Comparison of ENCODE assay signal across 16 mouse cellular contexts in genomic region chr1:76075213-76075612, GRCm38 (mm10).
DNase-seq lines count a peak whose midpoint lies in the region; ATAC-seq and TF ChIP-seq lines count a peak whose summit lies in the region.
"Had no signal": no experiment of that assay in that cellular context is flagged by ENCODE, and none has a peak within 500 bp of the region (broad histone marks: within the 10 kb centered on the region; RNA-seq: fewer than 3 reads in every experiment).

No protein-coding gene starts in this region.

- WGBS in midbrain, embryonic 14.5 days: 56% methylated on average over 3 of the region's 3 CpGs
- WGBS in midbrain, postnatal 0 days: 50% methylated on average over 3 of the region's 3 CpGs
- 58% methylated on average over 3 of the region's 3 CpGs for WGBS in hindbrain, postnatal 0 days

- no peak overlapping the region for H3K4me3 ChIP-seq in midbrain, embryonic 14.5 days (replicated peaks; ENCODE audit: low read depth, low read length)
- H3K4me3 ChIP-seq in midbrain, postnatal 0 days (ENCODE audit: low read depth, low read length): no peak overlapping the region
- no peak overlapping the region for H3K4me3 ChIP-seq in hindbrain, postnatal 0 days (ENCODE audit: low read length)
- H3K4me3 ChIP-seq: erythroblast, embryonic 14.5 days; heart, embryonic 12.5 days had no signal

- TF ChIP-seq CTCF in midbrain, postnatal 0 days (IDR thresholded peaks at IDR 0.05): no peak
- TF ChIP-seq CTCF in hindbrain, postnatal 0 days (IDR thresholded peaks at IDR 0.05; ENCODE audit: low read depth): no peak

- H3K4me1 ChIP-seq in midbrain, embryonic 14.5 days (ENCODE audit: control insufficient read depth, insufficient read depth, low read length): peaks cover 14% of the 10 kb centered on the region; the same call in 1 of the 2 replicates
- H3K4me1 ChIP-seq in midbrain, postnatal 0 days (ENCODE audit: insufficient read depth, low read length): peaks cover 6% of the 10 kb centered on the region; the same call in 1 of the 2 replicates
- peaks cover 3% of the 10 kb centered on the region; the same call in 1 of the 2 replicates for H3K4me1 ChIP-seq in hindbrain, postnatal 0 days (ENCODE audit: insufficient read depth, low read length)

- H3K9ac ChIP-seq in midbrain, embryonic 14.5 days (replicated peaks; ENCODE audit: low read length): no peak overlapping the region
- H3K9ac ChIP-seq in midbrain, postnatal 0 days (replicated peaks; ENCODE audit: low read length, poor library complexity, severe bottlenecking): no peak overlapping the region
- no peak overlapping the region for H3K9ac ChIP-seq in hindbrain, postnatal 0 days (replicated peaks; ENCODE audit: low read length)
- H3K9ac ChIP-seq: heart, embryonic 12.5 days had no signal

- peak; percentile 88 for DNase-seq in heart, adult 11 months
- DNase-seq in heart, adult 8-10 months (ENCODE audit: low spot score): no peak
- peak; percentile 21 for DNase-seq in midbrain, embryonic 14.5 days
- no peak for DNase-seq in midbrain, postnatal 0 days (ENCODE audit: low spot score)
- DNase-seq in hindbrain, postnatal 0 days (ENCODE audit: low spot score): no peak
- DNase-seq in liver: no peak
- DNase-seq in lung, adult 18-20 months: no peak
- DNase-seq: adrenal gland, adult 8-10 months; gastrocnemius, postnatal 36 days; heart, postnatal 4 days; kidney, postnatal 14 days had no signal

- H3K36me3 ChIP-seq in midbrain, embryonic 14.5 days (ENCODE audit: control insufficient read depth, insufficient read depth, low read length): no peaks in the 10 kb centered on the region
- H3K36me3 ChIP-seq in midbrain, postnatal 0 days (ENCODE audit: insufficient read depth, low read length): no peaks in the 10 kb centered on the region
- no peaks in the 10 kb centered on the region for H3K36me3 ChIP-seq in hindbrain, postnatal 0 days (ENCODE audit: insufficient read depth, low read length)
- H3K36me3 ChIP-seq: heart, embryonic 12.5 days had no signal

- H3K4me2 ChIP-seq in midbrain, embryonic 14.5 days (ENCODE audit: low read length): no peak overlapping the region
- H3K4me2 ChIP-seq in midbrain, postnatal 0 days (ENCODE audit: low read depth, low read length, poor library complexity, severe bottlenecking): no peak overlapping the region
- H3K4me2 ChIP-seq in hindbrain, postnatal 0 days (ENCODE audit: low read depth, low read length): no peak overlapping the region; the same call in 1 of the 2 replicates
- H3K4me2 ChIP-seq: heart, embryonic 12.5 days had no signal

- 0 out of 2 replicates have a peak overlapping the region, but pooled peaks have one; percentile 2 for H3K27ac ChIP-seq in midbrain, embryonic 14.5 days (replicated peaks; ENCODE audit: low read depth, low read length)
- no peak overlapping the region for H3K27ac ChIP-seq in midbrain, postnatal 0 days (ENCODE audit: low read depth, low read length)
- 0 out of 2 replicates have a peak overlapping the region, but pooled peaks have one; percentile 0 for H3K27ac ChIP-seq in hindbrain, postnatal 0 days

- no peak for ATAC-seq in midbrain, embryonic 14.5 days (ENCODE audit: low FRiP score, low TSS enrichment)
- no peak for ATAC-seq in midbrain, postnatal 0 days (ENCODE audit: low FRiP score)
- no peak for ATAC-seq in hindbrain, postnatal 0 days
- no peak for ATAC-seq in monocyte, adult 5-6 weeks (replicated peaks; ENCODE audit: insufficient number of reproducible peaks, low FRiP score, low TSS enrichment, poor library complexity, severe bottlenecking)
- ATAC-seq: intestine, postnatal 0 days; lung, postnatal 0 days had no signal

- no peaks in the 10 kb centered on the region for H3K27me3 ChIP-seq in midbrain, embryonic 14.5 days (ENCODE audit: control insufficient read depth, insufficient read depth, low read length)
- no peaks in the 10 kb centered on the region for H3K27me3 ChIP-seq in midbrain, postnatal 0 days (ENCODE audit: insufficient read depth, low read length)
- H3K27me3 ChIP-seq in hindbrain, postnatal 0 days (ENCODE audit: insufficient read depth, low read length): no peaks in the 10 kb centered on the region

- no peaks in the 10 kb centered on the region for H3K9me3 ChIP-seq in midbrain, embryonic 14.5 days (ENCODE audit: control insufficient read depth, low read length)
- no peaks in the 10 kb centered on the region for H3K9me3 ChIP-seq in midbrain, postnatal 0 days (ENCODE audit: low read length)
- no peaks in the 10 kb centered on the region for H3K9me3 ChIP-seq in hindbrain, postnatal 0 days (ENCODE audit: low read length)
- H3K9me3 ChIP-seq: heart, embryonic 12.5 days had no signal

Comparison
In these comparisons a context has a peak if more than half of its experiments do, and no peak if none do; other contexts are left out.
1. DNase-seq: peak in heart, adult 11 months (single experiment) and midbrain, embryonic 14.5 days (single experiment); none in heart, adult 8-10 months (single experiment), midbrain, postnatal 0 days (single experiment), hindbrain, postnatal 0 days (single experiment), liver (single experiment) and lung, adult 18-20 months (0 of 2).